Mouse (Mus musculus) ES-Bruce4 (cell line): ENCODE data around the gene Nr1h4.

ENCODE experiments used
- CTCF ChIP-seq: IDR thresholded peaks from one replicate; pipeline ENCODE4 v1.8.1; 2011; ENCODE audit warnings: low read depth, low read length
- POLR2A ChIP-seq: IDR thresholded peaks from one replicate; pipeline ENCODE4 v1.8.1; 2011; ENCODE audit warnings: low read length; ENCODE audit not compliant: insufficient read depth

- TF ChIP-seq CTCF (no peak), POLR2A (no peak)
These were observed 26.9 kb downstream of the Nr1h4 start for GRCm38 (mm10) chr10:89506479-89506878.
